Mouse (Mus musculus) natural killer cell, adult 2 months (primary cell): ENCODE data around the gene Camk1d.

Experiments
- DNase-seq, 2 experiments: peaks; one replicate each; pipeline ENCODE4 v3.0.0; 2022; ENCODE audit warnings: low spot score in 2 of 2

Gene Camk1d

DNA sequence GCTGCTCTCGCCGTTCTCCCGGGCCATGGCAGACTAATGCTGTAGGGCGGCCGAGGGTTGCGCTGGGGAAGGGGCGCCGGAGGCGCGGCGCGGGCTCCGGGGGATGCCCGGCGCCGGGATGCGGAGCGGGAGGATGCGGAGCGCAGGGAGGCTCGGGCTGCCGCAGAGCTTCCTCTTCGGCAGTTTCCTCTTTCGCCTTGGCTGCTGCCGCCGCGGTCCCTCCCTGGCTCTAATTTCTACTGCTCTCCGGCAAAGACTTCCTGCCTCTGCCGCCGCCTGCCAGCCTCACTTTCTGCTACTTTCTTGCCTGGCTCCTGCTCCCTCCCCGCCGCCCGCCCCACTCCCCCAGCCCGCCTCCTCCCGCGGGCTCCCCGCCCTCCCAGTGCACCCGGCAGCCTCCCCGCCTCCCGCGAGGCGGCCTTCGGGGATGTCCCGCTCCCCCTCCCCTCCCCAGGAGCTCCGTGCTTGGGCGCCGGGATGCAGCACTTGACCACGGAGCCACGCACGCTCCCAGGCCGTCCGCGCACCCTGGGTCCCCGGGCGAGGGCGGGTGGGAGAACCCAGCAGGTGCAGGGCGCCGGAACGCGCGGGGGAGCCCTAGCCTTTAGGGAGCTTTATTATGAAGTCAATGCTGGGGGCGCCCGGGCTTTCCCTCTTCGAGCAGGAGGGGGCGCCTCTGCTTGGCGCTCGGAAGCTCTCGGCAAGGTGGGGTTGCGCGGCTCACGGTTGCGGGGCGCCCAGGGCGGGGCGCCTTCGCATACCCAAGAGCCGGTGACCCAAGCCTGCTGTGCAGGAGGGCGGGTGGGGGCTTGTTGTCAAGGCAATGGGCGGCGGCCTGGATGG is at the start of gene Camk1d:
TSS of gene Camk1d (minus strand) at position 305 of the 843 bp plus-strand sequence.
- DNase-seq, result peak; percentile 68 to 82

DNA sequence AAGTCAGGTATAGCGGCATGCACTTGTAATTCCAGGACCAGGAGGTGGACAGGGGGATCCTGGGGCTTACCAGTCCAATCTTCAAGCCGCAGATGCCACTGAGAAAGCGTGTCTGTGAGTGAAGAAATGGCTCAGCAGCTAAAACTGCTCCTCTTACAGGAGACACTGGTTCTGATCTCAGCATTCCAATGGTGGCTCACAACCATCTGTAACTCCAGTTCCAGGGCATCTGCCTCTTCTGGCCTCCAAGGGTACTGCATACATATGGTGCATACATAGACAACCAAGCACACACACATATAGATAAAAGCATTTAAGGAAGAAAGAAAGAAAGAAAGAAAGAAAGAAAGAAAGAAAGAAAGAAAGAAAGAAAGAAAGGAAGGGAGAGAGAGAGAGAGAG is 47.7 kb upstream of the Camk1d start:
- no peak for DNase-seq

DNA sequence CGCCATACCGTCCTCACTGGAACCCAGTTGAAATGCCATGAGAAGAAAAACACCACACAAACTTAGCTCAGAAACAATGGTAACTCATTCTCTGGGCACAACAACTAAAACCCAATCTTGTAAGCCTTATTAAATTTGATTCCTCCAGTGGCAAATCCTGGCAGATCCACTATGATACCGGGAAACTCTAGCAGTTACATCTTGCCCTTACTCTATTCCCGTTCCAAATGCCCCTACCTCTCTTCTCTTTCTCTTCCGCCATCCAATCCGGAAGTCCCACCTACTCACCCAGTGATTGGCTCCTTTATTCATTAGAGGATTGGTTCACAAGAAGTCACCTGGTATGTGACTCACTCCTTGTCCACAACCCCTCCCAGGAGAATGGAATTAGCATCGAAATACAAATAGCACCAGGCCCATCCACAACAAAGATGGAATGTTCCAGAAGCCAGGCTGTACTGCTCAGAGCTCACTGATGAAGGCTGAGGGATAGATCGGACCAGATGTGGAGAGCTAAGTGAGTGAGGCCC is 46.2 kb upstream of the Camk1d start:
- DNase-seq, result no peak

DNA sequence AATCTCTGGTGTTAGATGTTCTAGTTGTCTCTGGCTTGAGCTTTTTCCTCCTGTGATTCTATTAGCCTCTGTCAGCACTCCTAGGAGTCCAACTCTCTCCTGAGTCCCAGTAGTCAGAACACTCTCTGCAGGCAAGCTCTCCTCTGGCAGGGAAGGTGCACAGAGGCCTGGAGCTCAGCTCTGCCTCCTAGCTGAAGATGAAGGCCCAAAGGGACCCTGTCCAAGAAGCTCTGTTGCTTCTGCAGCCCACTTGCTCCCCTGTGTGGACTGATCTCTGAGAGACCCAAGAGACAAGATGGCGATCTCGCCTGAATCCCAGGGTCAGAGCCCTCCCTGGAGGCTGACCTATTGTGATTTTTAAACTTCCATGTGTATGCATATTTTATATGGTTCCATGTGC is 44.3 kb upstream of the Camk1d start:
- no peak for DNase-seq

DNA sequence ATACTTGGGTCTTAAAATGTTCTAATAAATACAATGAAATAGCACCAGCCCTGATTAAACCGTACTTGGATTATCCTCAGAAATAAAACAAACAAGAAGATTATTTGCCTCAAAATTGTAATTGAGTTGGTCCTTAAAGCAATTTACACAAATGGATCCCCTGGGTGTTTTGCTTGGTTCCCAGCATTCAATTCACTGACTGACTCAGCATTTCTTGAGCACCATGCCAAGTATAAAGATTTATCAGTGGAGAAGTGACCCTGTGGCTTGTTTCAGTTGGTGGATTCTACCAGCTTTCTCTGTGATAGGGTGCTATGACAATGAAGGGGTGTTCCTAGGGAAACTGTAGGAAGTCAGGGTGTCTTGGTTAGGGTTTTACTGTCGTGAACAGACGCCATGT is 36.6 kb upstream of the Camk1d start:
- DNase-seq, result no peak

DNA sequence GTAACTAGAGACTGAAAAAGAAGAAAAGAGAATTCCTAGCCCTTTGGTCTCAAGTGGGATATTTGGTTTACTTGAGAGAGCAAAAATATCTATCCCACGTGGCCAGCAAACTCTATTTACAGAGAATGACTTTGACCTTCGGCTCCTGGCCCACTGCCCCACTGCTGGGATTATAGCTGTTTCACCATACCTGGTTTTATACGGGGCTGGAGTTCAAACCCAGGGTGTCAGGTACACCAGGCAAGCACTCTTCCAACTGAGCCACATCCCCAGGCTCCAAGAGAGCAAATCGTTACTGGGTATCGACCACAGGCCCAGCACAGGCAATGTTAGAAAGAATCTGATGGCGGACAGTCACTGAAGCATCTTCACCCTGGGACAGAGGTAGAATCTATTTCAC is 34.9 kb upstream of the Camk1d start:
- DNase-seq, result no peak

DNA sequence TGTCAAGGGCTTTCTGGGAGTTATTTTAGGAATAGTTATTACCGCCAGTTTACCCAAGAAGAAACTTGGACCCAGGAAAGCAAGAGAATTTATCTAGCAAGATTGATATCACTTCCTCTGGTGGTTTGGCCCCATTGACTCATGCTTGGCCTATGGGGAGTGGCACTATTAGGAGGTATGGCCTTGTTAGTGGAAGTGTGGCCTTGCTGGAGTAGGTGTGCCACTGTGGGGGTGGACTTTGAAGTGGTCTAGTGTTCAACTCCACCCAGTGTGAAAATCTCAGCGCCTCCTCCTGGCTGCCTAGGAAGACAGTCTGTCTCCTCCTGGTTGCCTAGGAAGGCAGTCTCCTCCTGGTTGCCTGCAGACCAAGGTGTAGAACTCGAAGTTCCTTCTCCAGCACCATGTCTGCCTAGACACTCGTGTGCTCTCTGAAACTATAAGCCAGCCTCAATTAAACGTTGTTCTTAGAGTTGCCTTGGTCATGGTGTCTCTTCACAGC is 33.3 kb upstream of the Camk1d start:
- DNase-seq, result no peak

DNA sequence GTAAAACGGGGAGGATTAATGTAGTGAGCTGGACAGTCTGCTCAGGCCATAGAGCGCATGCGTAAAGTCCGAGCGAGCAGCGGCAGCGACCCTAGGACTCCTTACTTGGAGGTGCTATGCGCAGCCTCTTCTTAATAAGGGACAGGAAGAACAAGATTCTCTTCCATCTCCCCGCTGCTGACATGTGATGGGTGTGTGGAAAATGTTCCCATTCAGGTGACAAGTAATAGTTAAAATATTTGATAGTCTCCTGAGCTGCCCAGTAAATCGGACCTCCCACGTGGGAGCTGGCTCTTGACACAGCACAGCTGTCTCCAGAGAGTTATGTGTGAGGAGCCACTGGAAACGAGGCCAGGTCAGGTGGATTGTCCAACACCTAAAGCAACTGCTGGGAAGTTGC is 32.2 kb upstream of the Camk1d start:
- DNase-seq, result no peak

DNA sequence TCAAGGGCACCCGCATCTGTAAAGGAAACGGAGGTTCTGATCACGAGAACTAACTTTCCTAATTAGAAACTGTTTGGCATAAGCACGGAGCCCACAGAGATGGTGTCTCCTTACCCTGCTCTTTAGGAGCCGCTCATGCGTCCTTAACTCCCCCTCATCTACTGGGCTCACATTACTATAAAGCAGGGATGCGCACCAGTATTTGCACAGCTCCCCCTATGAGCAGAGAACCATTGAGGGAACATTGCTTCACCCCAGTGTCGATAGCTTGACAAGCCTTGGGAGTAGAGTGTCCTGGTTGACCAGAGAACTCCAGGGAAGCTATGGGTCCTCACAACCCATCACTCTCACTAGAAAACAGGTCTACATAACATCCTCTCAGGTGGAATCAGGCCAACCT is 29.6 kb upstream of the Camk1d start:
- no peak for DNase-seq

DNA sequence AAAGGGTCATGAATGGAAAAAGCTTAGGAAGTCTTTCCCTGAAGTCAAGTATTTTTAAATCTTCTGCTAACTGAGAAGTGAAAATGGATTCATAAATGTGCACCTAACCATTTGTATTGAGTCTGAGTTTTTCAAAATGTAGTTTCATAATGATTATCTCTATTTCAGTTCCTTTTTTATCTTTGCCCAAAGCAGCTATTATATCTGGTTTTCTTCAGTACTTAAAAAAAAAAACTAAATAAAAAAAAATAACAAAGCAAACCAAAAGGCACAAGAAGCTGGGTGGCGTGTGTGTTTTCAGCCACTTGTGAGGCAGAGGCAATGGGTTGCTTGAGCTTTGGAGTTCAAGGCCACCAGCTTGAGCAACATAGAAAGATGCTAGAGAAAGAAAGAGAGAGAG is 26.6 kb upstream of the Camk1d start:
- DNase-seq, result no peak

DNA sequence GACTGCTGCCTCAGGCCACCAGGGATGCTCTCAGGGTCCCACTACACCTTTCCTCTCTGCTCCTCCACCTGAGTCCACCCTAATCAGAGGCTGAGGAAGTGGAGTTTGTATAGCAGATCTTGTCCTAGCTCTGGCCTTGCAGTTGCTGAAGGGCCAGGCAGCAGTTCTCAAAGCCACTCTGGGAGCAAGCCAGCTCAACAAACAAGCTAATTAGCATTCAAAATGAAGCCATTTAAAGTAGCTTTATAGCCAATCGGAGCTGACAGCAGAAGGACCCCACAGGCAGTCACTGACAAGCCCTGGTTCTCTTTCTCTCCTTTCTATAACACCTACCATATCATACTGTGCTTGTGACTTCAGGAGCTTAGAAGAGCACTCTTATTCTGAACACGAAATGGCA is 21.6 kb upstream of the Camk1d start:
- DNase-seq, result no peak

DNA sequence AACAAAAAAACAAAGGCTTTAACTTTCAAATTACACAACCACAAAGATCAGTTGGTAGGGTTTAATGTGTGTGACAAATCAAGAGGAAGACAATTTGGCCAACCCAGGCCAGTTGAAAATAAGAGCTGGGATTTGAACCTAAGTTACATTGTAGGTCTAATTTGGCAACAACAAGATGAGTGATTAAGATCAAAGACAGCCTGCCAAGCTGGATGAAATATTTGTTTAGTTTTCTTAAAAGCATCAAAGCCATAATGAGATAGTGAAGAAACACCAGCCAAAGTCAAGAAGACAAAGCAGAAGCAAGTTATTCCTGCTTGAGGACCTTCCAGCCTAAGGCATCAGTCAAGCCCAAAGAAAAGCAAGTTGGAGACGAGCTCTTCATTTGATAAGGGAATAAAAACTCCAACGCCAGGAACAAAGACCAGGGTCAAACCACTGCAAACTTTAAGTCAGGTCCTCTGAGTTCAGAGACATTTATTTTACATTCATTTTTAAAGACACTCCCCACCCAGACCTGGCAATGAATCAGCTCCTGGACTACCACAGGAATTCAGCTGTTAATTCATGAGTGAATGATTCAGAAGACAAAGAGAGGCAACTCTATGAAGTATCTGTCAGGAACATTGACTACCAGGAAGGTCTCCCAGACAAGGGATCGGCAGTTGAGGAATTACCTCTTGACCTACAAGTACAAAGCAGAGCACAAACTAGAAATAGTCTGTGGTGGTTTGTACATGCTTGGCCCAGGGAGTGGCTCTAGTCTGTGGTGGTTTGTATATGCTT is 19.2 kb upstream of the Camk1d start:
- DNase-seq, result no peak

DNA sequence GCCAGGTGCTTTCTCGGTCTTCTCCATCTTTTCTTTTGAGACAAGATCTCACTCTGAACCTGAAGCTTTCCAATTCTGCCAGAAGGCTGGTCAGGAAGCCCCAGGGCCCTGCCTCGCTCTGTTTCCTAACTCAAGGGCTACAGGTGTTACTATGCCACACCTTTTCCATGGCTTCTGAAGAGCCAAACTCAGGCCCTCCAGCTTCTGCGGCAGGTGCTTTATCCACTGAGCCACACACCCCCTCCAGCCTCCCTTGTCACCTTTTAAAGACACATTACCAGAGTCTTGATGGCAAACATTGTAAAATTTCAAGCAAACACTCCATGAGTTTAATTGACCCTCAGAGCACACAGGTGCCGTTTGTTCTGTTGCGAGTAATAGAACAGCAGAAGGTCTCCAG is 17.7 kb upstream of the Camk1d start:
- DNase-seq, result no peak

DNA sequence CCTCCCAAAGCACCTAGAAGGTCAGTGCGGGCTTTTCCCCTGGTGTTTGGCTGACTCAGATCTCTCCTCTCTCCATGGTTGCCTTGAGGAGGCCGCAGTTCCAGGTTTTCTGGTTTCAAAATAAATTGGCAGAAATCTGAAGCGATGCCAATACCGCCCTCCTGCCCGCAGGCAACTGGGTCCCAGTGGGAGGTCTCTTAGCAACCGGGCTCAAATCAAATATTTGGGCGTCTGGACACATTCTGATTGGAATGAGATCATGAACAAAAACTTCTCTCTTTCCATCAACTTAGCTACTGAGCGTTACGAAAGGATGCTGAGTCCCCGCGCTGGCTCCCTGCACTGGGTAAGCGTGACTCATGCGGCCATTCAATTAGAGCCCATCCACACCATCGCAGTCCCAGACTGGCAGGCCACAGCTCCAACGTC is 16.1 kb upstream of the Camk1d start:
- DNase-seq, result no peak

DNA sequence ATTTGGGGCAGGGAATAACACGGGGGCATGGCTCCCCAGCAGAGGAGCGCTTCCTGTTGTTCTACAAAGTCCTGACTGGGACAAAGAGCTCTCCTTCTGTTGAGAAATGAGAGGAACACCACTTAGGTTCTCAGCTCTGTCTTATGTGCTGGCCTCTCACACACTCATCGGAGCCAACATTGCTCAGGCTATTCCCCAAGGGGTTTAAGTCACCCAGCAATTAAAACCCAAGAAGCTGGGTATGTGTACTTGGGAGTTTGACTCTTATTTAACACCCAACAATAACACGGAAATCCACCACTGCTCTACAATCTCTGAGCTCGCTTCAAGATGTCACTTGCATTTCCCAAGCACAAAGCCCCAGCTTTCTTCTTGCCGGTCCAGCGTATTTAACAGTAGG is 15.6 kb upstream of the Camk1d start:
- no peak for DNase-seq

DNA sequence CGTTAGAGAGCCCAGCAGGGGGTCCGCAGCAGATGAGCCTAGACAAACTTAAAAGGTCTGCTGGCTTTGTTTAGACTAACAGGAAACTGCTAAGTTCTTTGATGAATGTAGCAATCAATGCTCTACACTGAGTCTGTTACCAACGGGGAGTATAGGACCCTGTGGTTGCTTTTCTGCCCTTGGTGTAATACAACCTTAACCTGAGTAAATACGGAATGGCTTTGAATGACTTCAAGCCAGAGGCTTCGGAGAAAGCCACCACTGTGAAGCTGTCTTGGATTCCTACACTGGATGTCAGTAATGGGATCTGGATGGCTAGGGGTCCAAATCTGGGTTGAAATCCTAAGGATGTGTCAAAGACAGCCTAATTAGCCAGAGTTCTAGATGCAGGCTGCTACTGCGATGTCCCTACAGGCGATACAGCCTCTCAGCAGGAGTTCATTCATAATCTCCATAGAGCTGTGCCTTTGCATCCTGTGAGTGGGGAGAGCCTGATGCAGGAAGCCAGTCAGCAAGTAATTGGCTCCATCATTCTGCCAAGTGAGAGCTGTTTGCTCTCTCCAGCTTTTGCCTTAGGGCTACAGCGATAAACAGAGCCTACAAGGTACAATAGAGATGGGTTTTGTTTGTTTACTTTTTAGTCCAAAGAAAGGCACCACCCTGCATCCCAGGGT is 10.8 kb upstream of the Camk1d start:
- no peak for DNase-seq

DNA sequence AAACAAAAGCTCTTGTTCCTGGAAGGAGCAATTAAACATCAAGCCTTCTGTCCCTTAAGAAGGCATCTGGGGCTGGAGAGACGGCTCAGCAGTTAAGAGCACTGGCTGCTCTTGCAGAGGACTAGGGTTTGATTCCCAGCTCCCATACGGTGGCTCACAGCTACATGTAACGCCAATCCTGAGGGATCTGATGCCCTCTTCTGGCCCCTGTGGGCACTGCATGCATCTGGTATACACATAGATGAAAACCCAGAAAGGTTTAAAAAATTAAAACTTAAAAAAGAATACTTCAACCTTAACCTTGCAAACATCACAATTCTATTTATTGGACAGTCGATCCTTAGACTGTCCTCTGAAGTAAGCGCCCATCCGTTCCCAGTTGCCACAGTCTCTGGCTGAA is 3.4 kb upstream of the Camk1d start:
- DNase-seq, result no peak

DNA sequence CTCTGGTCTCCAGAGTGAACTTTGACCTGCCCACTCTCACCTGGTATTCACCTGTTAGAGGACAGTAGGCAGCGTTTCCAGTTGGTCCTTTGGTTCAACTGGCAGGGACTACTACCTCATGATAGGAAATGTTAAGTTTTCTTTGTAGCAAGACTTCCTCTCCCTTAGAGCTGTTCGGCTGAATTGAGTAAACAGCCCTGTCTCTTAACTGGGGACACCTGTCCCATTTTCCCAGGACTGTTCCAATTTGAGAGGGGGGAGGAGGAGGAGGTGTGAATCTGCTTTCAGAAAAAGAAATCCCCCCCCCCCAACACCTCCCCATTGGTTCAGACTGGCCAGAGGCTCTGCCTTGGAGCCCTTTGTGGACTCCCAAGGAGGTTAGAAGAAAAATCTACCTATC is 1.2 kb upstream of the Camk1d start:
- DNase-seq, result no peak

DNA sequence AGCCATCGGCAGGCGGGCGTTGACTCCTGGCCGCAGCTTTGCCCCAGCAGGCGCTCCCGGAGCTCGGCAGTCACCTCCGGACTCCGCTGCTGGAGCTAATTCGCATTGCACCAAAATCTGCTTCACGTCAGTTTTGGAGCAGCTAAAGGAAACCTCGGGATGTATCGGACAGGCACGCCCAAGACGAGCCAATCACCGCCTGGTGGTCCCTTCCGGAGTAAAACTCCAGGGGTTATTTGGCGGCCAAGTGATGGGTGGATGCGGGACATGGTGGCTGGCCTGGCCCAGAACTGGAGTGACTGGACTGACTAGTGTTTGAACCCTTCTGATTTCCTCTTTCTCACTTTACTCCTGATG is 717 bp upstream of the Camk1d start:
- no peak for DNase-seq

DNA sequence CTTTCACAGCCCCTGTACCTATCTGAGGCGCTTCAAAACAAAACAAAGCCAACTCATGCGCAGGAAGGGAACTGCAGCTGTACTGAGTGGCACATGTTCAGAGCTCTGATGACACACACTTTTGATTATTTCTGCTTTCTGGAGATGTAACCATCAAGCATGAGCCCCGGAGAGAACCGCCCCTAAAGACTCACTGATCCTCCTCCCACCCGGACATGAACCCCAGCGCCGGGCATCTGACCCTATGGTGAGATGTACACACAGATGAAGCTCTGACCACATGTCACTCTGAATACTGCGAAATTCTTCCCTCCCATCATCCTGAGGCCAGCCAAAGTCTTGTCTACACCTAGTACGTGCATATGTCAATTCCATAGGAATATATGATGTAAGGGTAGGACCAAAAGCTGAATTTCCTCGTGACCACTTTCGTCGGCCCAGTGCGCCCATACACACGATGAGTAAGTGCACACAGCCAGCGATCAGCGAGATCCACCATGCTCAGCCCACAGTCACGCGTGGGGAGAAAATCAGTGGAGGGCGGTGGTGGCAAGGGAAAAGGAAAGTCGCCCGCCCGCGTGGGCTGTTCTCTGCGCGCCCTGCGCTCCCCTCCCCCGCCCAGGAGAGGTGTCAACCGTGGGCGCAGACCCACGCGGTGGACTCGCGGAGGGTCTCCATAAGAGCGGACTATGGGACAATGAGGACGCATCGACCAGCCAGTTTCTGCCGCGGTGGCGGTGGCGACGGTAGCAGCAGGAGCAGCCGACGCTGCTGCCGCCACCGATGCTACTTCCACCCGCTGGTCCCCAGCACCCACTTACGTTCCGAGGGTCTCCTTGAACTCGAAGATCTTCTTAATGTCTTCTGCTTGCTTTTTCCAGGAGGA is 747 bp downstream of the Camk1d start:
- peak; percentile 38 to 72 for DNase-seq

DNA sequence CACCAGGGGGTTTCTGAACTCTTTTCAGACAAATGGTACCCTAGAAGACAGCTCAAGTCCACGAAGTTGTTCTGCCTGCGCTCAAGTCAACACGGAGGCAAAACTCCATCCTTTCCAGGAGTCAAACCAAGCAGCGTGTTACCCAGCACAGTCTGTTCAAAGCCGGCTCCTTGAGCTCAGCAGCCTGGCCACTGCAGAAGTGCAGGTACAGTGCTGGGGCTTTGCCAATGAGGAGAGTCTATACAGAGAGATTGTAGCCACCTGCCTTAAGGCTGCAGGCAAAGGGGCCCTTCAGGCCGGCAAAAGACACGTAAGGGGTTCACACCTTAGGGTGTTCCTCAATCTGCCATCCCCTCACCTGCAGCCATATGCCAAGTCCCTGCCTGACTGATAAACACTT is 2.1 kb downstream of the Camk1d start:
- DNase-seq, result peak in 1 of 2 experiments; percentile 13
